Mouse (Mus musculus): ENCODE measurements around the gene Hapln1.

Hapln1 gene

DNA sequence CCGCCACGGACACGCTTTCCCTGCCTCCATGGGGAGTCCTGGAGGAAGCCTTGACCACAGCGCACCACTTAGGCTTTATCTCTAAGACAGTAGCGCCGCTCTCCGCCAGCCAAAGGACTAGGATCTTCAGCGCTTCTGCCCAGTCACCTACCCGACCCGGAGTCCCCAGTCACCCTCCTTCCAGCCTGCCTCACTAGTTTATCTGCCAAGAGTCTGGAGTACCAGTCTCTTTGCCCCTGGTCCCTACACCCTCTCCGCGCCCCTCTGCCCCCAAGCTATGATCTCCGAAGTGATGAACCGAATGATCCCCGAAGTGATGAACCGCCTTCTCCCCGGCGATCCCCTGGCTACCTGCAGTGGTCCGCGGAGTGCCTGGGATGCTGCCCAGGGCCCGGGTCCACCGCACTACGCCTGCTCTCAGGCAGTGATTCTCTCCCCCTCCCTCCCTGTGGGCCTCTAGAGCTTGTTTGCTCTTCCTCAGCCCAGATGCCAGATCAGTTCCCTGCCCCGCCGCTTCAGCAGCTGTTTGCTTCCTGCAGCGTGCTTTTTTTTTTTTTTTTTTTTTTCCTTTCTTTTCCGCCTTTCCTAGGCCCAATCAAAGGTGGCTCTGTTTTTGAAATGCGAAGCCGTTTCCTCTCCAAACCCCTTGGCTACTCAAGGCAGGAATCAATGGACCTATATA, at the start of gene Hapln1:
Hapln1 (plus strand) TSS at position 592 of the 682 bp plus-strand sequence.
- peak in 1 of 2 experiments; percentile 59 for DNase-seq (ENCODE audit: low spot score in 2 of 2)

DNA sequence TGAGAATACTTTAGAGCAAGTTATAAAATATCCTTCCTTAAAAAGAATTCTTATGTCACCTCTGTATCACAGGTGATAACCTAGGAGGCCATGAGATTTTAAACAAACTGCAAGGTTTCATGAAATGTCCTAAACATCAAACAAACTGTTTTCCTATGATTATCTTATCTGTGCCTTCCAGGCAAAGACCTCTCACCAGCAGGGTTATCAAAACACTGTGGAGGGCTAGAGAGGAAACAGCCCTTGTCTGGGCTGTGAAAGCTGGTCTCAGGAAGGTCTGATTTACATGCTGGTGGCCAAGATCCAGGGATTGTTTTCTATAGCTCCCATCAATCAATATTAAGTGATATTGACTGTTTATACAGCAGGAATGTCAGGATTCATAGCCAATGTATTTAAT, 46.4 kb upstream of the Hapln1 start:
- DNase-seq (ENCODE audit: low spot score in 2 of 2): no peak

DNA sequence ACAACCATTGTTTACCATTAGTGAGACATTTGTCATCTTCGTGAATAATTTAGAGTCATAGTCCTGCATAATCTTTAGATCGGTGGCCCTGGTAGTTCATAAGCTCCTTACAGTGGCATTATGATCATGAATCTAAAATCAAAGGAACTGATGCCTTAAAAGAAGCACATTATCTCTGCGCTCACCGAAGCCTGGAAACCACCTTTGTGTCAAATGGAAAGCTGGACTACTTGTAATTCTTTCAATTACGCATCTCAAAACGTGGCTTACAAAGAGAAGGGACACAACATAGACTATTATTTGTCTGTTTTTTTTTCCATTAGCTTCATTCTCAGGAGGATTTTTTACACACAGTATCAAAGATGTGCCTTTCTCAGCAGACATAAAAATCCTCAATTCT, 45.9 kb upstream of the Hapln1 start:
- no peak for DNase-seq (ENCODE audit: low spot score in 2 of 2)

DNA sequence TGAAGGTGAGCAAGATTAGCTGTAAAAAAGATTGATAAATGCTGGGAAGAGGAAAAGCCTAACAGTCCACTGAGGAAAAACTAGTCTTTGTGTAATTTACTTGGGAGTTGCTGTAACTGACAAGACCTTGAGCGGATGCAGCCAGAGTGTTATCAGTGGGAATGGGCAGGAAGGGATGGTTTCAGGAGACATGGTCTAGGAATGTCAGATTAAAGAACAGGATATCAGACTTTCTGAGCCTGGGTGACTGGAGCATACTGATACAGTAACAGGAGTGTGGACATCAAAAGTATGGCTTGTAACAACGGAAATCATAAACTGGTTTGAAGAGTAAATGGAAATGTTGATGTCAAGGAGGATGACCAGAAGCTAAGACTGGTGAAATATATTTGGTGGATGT, 43.0 kb upstream of the Hapln1 start:
- no peak for DNase-seq (ENCODE audit: low spot score in 2 of 2)

DNA sequence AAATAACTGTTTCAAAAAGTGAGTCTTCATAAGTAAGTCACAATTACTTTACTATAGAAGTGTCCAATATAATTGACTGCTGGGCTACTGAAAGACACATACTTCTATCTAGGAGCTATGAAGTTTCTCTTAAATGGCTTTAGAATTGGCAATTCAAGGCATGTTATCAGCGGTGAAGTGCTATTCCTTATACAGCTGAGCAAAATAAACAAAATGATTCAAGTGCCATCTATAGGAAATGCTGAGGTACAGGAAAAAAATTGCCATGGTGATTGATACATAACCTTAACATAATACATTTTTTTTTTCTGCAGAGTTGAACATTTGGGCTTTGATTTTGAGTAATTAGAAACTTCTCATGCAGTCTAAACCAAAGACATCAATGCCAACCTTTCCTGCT, 40.2 kb upstream of the Hapln1 start:
- DNase-seq (ENCODE audit: low spot score in 2 of 2): no peak

DNA sequence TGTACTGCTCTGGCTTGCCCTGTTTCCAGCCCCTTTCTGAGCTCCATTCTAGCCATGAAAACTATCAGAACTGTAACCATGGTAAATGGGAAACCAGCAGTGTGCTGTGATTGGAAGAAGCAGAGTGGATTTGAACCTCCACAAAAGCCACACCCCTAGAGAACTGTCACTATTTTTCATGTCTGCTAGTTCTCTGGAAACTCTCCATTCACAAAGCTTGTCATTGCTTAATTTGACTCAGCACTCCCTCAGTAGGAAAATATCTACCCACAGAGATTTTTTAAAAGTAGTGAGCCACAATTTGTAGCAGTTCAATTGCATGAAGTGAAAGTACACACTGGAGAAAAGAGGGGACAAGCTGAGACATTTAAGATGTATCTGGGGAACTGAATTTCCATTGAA, 18.1 kb upstream of the Hapln1 start:
- DNase-seq (ENCODE audit: low spot score in 2 of 2): no peak

DNA sequence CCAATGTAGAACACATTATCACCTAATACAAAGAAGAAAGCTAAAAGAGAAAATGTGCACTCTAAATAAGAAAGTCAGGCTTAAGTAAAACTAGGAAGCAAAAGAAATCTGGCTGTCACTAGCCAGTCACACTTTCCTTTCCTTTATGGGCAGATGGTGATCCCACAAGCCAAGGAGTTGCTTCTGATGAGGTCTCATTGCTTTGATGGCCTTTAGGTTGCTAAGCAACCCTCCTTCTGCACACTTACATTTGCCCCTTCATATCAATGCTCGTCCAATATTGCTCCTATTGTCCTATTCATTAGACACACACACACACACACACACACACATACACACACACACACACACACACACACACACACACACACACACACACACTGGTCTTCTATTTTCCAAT, 10.9 kb upstream of the Hapln1 start:
- no peak for DNase-seq (ENCODE audit: low spot score in 2 of 2)

DNA sequence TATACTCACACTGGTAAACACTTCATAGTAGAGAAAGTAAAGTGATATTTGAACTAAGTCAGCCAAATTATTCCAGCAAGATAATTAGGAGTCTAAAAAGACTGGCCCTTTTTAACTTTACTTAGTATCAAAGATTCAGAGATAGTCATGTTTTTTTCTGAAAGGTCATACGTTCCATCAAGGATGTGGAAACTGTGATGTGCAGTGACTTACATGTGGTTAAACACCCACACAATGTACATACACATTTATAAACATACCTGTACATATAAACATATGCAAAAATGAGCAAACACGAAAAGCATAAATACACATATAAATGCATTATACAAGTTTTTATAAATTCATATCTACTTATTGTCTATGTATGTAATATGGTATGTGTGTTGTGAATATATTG, 9.2 kb upstream of the Hapln1 start:
- DNase-seq (ENCODE audit: low spot score in 2 of 2): no peak

DNA sequence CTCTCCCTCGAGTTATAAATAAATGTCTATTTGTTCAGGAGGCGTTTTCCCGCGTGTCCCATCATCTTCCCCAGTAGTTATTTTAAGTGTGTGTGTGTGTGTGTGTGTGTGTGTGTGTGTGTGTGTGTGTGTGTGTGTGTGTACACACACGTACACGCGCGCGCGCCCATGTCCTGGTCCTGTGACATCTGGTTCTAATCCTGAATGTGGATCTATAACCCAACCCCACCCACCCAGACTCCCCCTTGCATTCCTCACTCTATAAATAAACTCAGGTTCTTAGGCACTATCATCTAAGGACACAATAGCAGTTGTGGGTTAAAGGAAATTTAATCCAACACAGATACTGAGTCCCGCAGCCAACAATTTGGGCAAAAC, 280 bp downstream of the Hapln1 start:
- no peak for DNase-seq (ENCODE audit: low spot score in 2 of 2)

DNA sequence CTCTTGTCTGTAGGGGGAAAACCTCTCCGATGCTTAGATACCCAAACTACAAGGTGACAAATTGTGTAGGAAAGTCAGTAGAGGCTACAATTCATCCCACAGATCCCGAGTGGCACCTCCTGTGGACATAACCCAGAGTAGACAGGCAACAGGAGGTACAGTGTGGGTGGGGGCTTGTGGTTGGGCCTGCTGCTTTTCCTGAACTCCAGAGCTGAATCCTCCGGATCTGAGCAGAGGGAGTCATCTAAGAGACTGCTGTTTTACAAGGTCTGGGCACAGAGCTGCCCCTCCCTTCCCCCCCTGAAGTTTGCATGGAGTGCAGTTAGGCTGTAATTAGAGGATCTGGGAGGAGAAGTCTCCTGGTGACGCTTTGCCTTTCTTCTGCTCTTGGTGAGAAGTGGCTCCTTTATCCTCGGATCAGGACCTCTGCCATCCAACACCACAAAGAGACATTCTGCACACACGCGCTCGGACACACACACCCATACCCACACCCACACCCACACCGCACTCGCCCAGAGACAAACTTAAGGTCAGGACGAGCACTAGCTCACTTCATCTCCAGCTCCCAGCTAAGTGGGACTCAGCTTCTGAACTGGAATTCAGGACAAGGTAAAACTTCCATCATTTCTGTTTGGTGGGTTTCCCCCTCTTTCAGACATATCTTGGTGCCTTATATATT, 846 bp downstream of the Hapln1 start:
- no peak for DNase-seq (ENCODE audit: low spot score in 2 of 2)

DNA sequence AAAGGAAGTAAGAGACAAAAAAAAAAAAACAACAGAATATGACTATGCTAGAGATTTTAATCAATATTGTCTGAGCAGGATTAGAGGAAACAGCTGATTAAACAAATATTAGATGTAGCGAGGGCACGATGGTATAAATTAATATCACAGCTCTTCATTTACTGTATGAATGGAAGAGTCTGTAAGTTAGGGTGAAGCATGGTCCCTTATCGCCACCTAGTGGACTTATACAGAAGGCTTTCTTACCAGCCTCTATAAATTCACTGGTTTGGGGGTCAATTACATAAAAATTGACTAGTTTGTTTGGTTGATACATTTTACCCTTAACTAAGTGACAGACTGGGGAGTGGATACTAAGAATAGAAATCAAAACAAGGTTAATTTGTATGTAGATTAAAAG, 3.4 kb downstream of the Hapln1 start:
- DNase-seq (ENCODE audit: low spot score in 2 of 2): peak in 1 of 2 experiments; percentile 55

DNA sequence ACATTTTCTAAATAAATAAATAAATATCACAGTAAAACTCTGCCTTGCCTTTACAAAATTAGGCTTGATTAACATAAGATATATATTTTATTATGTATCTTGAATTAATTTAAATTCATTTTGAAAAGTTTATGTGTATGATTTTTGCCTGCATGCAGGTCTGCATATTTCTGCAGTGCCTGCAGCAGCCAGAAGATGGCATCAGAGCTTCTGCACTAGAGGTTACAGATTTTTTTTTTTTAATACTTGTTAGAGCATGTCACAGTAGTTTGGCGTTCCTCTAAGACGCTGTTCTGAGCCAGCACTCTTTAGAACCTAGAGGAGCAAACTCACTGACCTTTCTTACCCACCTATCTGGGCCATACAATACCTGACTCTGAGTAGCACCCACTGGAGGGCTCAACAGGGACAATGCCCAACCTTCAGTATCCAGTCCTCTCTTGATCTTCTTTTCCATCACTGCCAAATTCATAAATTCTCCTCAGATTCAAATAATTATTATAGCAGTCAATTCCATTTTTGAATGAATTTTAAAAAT, 8.7 kb downstream of the Hapln1 start:
- DNase-seq (ENCODE audit: low spot score in 2 of 2): peak in 1 of 2 experiments; percentile 52

DNA sequence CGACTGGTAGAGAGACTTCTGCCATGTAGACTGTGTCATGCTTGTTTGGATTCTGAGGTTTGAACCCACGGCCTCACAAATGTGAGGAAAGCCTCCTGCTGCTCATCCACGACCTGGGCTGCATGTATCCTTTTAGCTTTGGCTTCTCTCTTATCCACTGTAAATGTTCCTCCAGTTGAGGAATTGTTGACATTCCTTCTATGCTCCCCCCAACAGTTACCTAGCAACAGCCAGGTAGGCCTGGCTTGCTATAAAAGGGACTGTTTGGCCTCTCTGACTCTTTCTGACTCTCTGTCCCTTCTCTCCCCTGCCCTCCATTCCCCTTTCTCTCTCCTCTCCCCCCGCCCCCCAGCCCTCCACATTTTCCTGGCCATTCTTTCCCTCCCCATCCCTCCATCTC, 9.9 kb downstream of the Hapln1 start:
- DNase-seq (ENCODE audit: low spot score in 2 of 2): no peak

DNA sequence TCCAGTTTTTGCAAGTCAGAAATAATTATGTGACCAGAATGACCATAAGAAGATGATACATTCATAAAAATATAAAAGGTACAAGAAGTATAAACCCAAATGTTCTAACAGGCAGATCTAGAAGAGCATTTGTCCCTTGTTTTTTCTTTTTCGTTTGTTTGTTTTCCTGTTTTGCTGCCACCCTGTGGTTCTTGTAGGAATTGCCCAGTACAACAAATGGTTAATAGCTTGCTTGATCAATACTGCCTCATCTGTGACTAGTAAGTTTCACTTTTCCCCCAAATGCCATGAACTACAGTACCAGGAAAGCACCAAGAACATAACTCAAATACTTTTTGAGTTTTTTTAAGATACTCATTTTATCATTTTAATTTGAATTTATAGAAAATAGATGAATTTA, 11.9 kb downstream of the Hapln1 start:
- peak in 1 of 2 experiments; percentile 7 for DNase-seq (ENCODE audit: low spot score in 2 of 2)

DNA sequence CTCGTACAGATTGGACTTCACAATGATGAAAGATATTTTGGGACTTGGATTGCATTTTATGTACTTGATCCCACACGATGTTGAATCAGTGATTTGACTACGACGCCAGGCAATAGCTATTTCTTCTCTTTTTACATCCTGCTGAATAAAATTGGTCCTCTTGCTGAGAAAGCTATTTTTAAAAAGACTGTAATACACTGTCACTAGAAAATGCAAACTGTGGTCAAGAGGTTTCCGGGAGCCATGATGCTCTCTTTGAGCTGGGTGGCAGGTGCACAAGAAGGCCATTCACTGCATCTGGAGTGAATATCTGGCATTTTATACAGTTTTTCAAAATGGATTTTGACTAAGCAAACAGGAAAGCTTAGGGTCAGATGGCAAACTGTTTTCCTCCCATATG, 24.9 kb downstream of the Hapln1 start:
- no peak for DNase-seq (ENCODE audit: low spot score in 2 of 2)

DNA sequence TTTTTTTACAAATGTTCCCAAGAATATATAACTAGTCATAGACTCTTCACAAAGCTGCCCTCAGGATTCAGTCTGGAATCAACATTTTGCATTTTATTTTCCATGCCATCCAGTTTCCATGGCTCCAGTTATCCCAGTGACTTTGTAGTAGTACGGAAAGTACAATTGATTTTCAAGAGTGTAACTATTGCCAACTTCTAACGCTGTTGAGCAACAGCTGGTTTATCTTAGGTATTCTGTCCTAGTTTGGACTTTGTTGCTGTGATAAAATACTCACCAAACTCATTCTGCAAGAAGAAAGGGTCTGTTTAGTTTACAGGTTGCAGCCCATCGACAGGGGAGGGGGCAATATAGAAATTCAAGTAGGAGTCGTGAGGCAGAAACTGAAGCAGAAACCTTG, 26.7 kb downstream of the Hapln1 start:
- DNase-seq (ENCODE audit: low spot score in 2 of 2): no peak

DNA sequence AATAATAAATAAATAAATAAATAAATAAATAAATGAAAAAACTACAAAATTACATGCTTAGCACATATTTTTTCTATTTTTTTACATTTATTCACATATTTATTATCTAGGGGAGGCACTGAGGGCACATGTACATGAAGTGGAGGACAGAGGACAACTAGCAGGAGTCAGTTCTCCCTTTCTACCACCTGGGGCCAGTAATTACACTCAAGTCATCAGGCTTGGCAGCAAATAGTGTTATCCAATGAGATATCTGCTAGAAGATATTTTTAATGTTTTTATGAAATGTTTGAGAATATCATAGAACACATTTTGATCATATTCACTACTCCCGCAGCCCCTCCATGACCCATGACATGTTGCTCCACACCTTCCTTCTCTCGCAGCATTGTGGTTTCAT, 39.5 kb downstream of the Hapln1 start:
- DNase-seq (ENCODE audit: low spot score in 2 of 2): no peak

DNA sequence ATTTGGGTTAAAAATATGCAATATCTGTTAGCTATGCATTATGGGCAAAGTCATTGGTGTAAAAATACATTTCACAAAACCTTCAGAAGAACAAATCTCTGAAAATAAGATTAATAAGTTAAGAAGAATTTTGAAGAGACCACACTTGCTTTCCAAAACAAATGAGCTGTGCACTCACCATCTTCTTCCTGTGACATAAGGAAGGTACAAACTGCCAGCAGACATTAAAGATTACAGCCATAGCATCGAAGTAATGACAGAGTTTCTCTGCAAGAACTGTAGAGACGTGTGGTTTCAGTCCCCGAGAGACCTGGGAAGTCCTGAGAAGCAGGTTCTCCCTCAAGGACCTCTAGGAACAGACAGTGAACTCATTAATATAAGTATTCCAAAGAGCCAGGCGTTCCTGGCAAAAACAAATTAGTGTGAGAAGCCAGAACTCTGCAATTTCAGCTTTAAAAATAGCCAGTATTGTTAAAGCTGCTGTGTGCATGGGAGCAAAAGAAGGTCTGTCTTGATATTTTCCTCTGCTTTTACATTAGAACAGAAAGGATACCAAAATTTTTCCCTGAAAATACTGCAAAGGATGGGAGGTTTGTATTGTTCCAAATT, 43.6 kb downstream of the Hapln1 start:
- DNase-seq (ENCODE audit: low spot score in 2 of 2): no peak

DNA sequence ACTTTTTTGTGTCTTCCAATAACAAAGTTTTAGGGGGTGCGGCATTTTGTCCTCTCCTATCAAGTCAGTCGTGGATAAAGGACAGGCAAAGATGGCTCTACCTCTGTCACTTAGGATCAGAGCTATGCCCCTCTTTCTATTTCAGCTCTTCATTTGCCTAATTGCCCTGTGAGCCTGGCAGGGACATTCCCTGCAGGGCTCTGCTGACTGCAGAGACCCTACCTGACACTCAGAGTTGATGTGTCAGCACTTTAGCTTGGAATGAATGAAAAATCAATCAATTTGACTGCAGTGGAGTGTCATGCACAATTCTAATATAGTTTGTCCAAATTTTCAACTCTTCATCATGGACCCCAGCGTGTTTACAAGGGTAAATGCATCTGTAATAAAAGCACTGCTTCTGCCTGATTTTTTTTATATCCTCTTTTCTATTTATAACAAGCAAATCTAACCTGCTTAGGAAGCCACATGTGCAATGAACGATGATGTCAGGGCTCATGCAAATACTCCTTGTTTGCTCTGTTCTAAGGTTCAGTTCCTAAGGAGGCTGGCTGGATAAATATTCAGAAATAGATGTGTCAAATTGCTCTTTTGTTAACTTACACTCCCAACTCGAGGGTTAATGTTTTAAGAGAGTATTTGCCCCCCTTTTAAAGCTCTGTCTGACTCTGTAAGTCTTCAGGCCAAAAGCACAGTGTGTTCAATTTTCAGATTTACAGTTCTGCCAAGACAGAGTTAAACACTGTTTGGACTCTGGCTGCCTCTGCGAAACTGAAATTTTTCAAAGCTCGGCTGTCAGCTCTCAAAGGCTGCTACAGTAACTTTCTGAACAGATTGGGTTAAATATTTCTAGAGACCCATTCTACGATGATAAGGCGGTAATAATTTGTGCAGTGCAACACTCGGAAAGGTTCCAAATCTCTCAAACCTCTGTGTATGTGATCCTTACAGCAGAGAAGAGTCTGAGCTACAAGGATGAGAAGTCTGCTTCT, 44.4 kb downstream of the Hapln1 start:
- DNase-seq (ENCODE audit: low spot score in 2 of 2): no peak

DNA sequence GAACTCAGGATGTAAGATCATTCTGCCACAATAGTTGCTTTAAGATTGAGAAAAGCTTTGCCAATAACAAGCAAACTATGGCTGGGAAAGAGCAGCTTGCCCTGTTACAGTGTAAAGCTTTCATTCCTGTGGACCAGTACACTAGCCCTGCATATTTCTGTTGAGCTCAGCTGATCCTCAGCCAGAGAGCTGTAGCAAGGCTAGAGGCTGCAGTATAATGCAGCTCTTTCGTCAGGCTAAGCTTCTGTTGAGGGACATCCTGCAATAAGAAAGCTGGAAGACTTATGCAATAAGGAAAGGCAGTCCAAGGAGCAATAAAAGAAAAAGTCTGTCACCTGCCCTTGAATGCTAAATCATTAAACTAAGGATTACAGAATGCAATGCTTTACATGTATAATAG, 45.5 kb downstream of the Hapln1 start:
- DNase-seq (ENCODE audit: low spot score in 2 of 2): no peak

DNA sequence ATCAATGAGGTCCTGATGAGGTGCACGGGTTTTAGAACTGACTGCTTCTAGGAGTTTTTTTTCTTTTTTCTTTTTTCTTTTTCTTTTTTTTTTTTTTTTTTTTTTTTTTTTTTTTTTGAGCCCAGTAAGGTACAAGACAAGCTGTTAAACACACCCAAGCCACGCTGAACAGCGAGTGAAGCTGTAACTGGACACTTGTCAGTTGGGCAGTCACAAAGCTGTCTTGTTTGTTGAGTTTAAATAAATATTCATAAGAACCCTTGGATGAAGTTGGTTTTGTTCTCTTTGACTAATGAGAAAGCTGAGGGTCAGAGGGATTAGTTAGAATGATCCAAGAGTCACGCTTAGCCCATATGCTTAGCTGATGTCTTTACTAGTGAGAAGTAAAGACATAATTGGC, 55.5 kb downstream of the Hapln1 start:
- no peak for DNase-seq (ENCODE audit: low spot score in 2 of 2)

DNA sequence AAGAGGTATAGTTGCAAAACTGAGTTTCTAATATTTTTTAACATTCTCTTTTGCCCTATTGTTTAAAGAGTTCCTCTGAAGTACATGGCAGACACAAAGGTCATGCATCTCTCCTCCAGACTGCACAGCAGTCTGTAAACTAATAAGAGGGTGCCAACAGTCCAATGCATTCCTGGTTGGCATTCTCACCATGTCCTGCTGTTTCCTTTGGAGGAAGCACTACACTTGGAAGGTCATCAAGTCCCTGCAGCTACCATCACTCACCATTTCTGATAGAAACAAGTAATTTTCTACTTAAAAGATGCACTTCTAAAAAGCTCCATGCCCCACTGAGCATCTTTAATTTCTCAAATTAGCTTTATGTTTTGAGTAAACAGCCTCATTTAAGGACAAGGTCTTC, 57.8 kb downstream of the Hapln1 start:
- no peak for DNase-seq (ENCODE audit: low spot score in 2 of 2)
